Mouse (Mus musculus): ENCODE results near the gene Fut2. TPM values are rescaled to one million over a fixed set of nuclear protein-coding genes. Genes with fewer than 3 reads are reported as not detected.
A peak's percentile ranks its signal among the peaks of the same experiment; 100 is the strongest.

The Fut2 gene
- polyA plus RNA-seq, 1 experiment from 2014 or later, result not detected

DNA sequence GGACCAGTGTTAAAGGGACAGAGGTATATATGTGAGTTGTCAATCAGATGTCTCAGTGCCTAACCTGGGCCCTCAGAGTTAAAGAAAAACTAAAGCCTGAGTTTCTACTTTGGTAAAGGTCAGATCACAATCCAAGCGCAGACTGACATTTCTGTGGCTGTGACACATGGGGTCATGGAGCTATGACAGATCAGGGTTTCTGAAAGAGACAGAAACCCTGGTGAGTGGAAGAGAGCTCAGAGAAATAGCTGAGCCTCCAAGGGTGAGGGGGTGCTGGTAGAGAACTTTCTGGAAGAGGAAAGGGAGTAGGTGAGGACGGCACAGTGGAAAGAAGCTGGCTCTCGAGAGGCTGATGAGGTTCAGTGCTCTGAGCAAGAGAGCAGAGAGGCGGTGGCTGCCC is 19.5 kb downstream of the Fut2 start:
- Histone ChIP-seq H3K9me3 (ENCODE audit: low read length) (no peaks in the 10 kb centered on the region), H3K27ac (ENCODE audit: low read depth) (no peak overlapping the region), H3K9ac (replicated peaks) (no peak overlapping the region), H3K4me1 (ENCODE audit: insufficient read depth) (peaks cover 9% of the 10 kb centered on the region; the same call in 1 of the 2 replicates), H3K27me3 (ENCODE audit: insufficient read depth, low read length) (peaks cover 10% of the 10 kb centered on the region; the same call in 1 of the 2 replicates), H3K36me3 (replicated peaks; ENCODE audit: insufficient read depth, low read length) (no peaks in the 10 kb centered on the region), H3K4me2 (ENCODE audit: low read depth, low read length) (no peak overlapping the region), H3K4me3 (ENCODE audit: low read depth, low read length) (no peak overlapping the region)
- TF ChIP-seq EP300 (IDR thresholded peaks at IDR 0.05; ENCODE audit: low read depth), result no peak
- TF ChIP-seq CTCF (IDR thresholded peaks at IDR 0.05; ENCODE audit: low read depth), result no peak
- ATAC-seq (no peak), DNase-seq (no peak)
- WGBS (ENCODE audit: insufficient replicate concordance), result 68% methylated on average over 4 of the region's 4 CpGs

- H3K9me3 ChIP-seq (ENCODE audit: low read length), result no peaks in the 10 kb centered on the region
Observed at GRCm38 (mm10) chr7:45645591-45645971, 20.6 kb downstream of the Fut2 start.

GRCm38 (mm10) chr7:45644872-45645590 is 21.2 kb downstream of the Fut2 start:
- peaks cover 9% of the 10 kb centered on the region; the same call in 1 of the 2 replicates for H3K4me1 ChIP-seq (ENCODE audit: insufficient read depth)
- H3K27ac ChIP-seq (ENCODE audit: low read depth), result no peak overlapping the region
- peaks cover 10% of the 10 kb centered on the region; the same call in 1 of the 2 replicates for H3K27me3 ChIP-seq (ENCODE audit: insufficient read depth, low read length)
- TF ChIP-seq CTCF (IDR thresholded peaks at IDR 0.05; ENCODE audit: low read depth) (no peak), EP300 (IDR thresholded peaks at IDR 0.05; ENCODE audit: low read depth) (no peak)
- WGBS (ENCODE audit: insufficient replicate concordance), result 60% methylated on average over 6 of the region's 6 CpGs
- H3K4me3 ChIP-seq (ENCODE audit: low read depth, low read length), result no peak overlapping the region
- no peaks in the 10 kb centered on the region for H3K36me3 ChIP-seq (replicated peaks; ENCODE audit: insufficient read depth, low read length)
- H3K9me3 ChIP-seq (ENCODE audit: low read length), result no peaks in the 10 kb centered on the region
- H3K9ac ChIP-seq (replicated peaks), result no peak overlapping the region
- ATAC-seq (no peak), DNase-seq (no peak)
- no peak overlapping the region for H3K4me2 ChIP-seq (ENCODE audit: low read depth, low read length)

More at GRCm38 (mm10) chr7:45645591-45645971, 20.6 kb downstream of the Fut2 start:
- Histone ChIP-seq H3K4me2 (ENCODE audit: low read depth, low read length) (no peak overlapping the region), H3K4me1 (ENCODE audit: insufficient read depth) (peaks cover 9% of the 10 kb centered on the region; the same call in 1 of the 2 replicates), H3K27ac (ENCODE audit: low read depth) (no peak overlapping the region), H3K27me3 (ENCODE audit: insufficient read depth, low read length) (peaks cover 10% of the 10 kb centered on the region; the same call in 1 of the 2 replicates), H3K4me3 (ENCODE audit: low read depth, low read length) (no peak overlapping the region), H3K9ac (replicated peaks) (no peak overlapping the region), H3K36me3 (replicated peaks; ENCODE audit: insufficient read depth, low read length) (no peaks in the 10 kb centered on the region)
- TF ChIP-seq CTCF (IDR thresholded peaks at IDR 0.05; ENCODE audit: low read depth), result no peak
- DNase-seq (no peak), ATAC-seq (no peak)
- WGBS (ENCODE audit: insufficient replicate concordance), result 81% methylated on average over 7 of the region's 7 CpGs

GRCm38 (mm10) chr7:45644183-45644582 is 22.0 kb downstream of the Fut2 start:
- Histone ChIP-seq H3K4me2 (ENCODE audit: low read depth, low read length) (peak overlapping the region; percentile 53), H3K27me3 (ENCODE audit: insufficient read depth, low read length) (peaks cover 10% of the 10 kb centered on the region; the same call in 1 of the 2 replicates), H3K4me1 (ENCODE audit: insufficient read depth) (peaks cover 9% of the 10 kb centered on the region; the same call in 1 of the 2 replicates), H3K36me3 (replicated peaks; ENCODE audit: insufficient read depth, low read length) (no peaks in the 10 kb centered on the region), H3K27ac (ENCODE audit: low read depth) (no peak overlapping the region), H3K9me3 (ENCODE audit: low read length) (no peaks in the 10 kb centered on the region), H3K4me3 (ENCODE audit: low read depth, low read length) (peak overlapping the region; percentile 1; the same call in 1 of the 2 replicates), H3K9ac (replicated peaks) (0 out of 2 replicates have a peak overlapping the region, but pooled peaks have one; percentile 21)
- ATAC-seq, result no peak
- no peak for DNase-seq
- 16% methylated on average over 18 of the region's 18 CpGs for WGBS (ENCODE audit: insufficient replicate concordance)
- TF ChIP-seq EP300 (IDR thresholded peaks at IDR 0.05; ENCODE audit: low read depth) (no peak), CTCF (IDR thresholded peaks at IDR 0.05; ENCODE audit: low read depth) (no peak)

GRCm38 (mm10) chr7:45643441-45644178 is 22.6 kb downstream of the Fut2 start:
- Histone ChIP-seq H3K4me3 (ENCODE audit: low read depth, low read length) (peak overlapping the region; percentile 31), H3K36me3 (replicated peaks; ENCODE audit: insufficient read depth, low read length) (no peaks in the 10 kb centered on the region), H3K9ac (replicated peaks) (peak overlapping the region; percentile 52), H3K4me2 (ENCODE audit: low read depth, low read length) (peak overlapping the region; percentile 72), H3K27ac (ENCODE audit: low read depth) (no peak overlapping the region), H3K4me1 (ENCODE audit: insufficient read depth) (peaks cover 9% of the 10 kb centered on the region; the same call in 1 of the 2 replicates), H3K9me3 (ENCODE audit: low read length) (no peaks in the 10 kb centered on the region), H3K27me3 (ENCODE audit: insufficient read depth, low read length) (peaks cover 10% of the 10 kb centered on the region; the same call in 1 of the 2 replicates)
- TF ChIP-seq EP300 (IDR thresholded peaks at IDR 0.05; ENCODE audit: low read depth) (no peak), CTCF (IDR thresholded peaks at IDR 0.05; ENCODE audit: low read depth) (no peak)
- 6% methylated on average over 28 of the region's 28 CpGs for WGBS (ENCODE audit: insufficient replicate concordance)
- peak; percentile 88 for ATAC-seq
- peak; percentile 85 for DNase-seq

Data from liver, postnatal 0 days (tissue).